Mouse (Mus musculus) thymus, postnatal 10 days (tissue): ENCODE data around the gene Gba.
"Not testable (repeated sequence)": the region's sequence is repeated elsewhere in the genome, so short reads cannot be mapped to it uniquely, and the experiment has no call there.

Experiments used
- DNase-seq, 2 experiments: peaks; one replicate each; pipeline ENCODE4 v3.0.0; 2021; ENCODE audit warnings: low spot score in 2 of 2

The Gba gene

GRCm38 (mm10) chr3:89202253-89203141 is at the start of gene Gba:
Gba (plus strand) TSS chr3:89202928.
- peak; percentile 75 to 86 for DNase-seq

- DNase-seq: no peak
Observed at GRCm38 (mm10) chr3:89156951-89157350, 45.8 kb upstream of the Gba start.

- no peak for DNase-seq
Observed at GRCm38 (mm10) chr3:89158651-89159050, 44.1 kb upstream of the Gba start.

GRCm38 (mm10) chr3:89159211-89159610 is 43.5 kb upstream of the Gba start:
- DNase-seq: no peak

- DNase-seq: peak; percentile 65 to 89
Observed at GRCm38 (mm10) chr3:89159616-89160344, 42.9 kb upstream of the Gba start, which contains the start of gene Hcn3. Hcn3 (minus strand) TSS chr3:89160196.

- not testable (repeated sequence) for DNase-seq
Observed at GRCm38 (mm10) chr3:89161207-89161606, 41.5 kb upstream of the Gba start.

GRCm38 (mm10) chr3:89161786-89162185 is 40.9 kb upstream of the Gba start:
- no peak for DNase-seq

GRCm38 (mm10) chr3:89163123-89163522 is 39.6 kb upstream of the Gba start:
- DNase-seq: no peak

- DNase-seq: peak in 1 of 2 experiments; percentile 15
Observed at GRCm38 (mm10) chr3:89163643-89164245, 39.0 kb upstream of the Gba start.

- DNase-seq: peak; percentile 93 to 95
Observed at GRCm38 (mm10) chr3:89164506-89165267, 38.0 kb upstream of the Gba start, which contains the start of gene Clk2. Clk2 (plus strand) TSS chr3:89164795.

- DNase-seq: no peak
Observed at GRCm38 (mm10) chr3:89165268-89165870, 37.4 kb upstream of the Gba start.

GRCm38 (mm10) chr3:89166945-89167344 is 35.8 kb upstream of the Gba start:
- no peak for DNase-seq

GRCm38 (mm10) chr3:89174844-89175243 is 27.9 kb upstream of the Gba start:
- DNase-seq: no peak

GRCm38 (mm10) chr3:89175544-89175943 is 27.2 kb upstream of the Gba start:
- no peak for DNase-seq

- no peak for DNase-seq
Observed at GRCm38 (mm10) chr3:89176421-89176820, 26.3 kb upstream of the Gba start.

GRCm38 (mm10) chr3:89177242-89178106 is 25.3 kb upstream of the Gba start, which contains the start of gene Scamp3:
Scamp3 (plus strand) TSS chr3:89177473.
- peak; percentile 76 to 82 for DNase-seq

GRCm38 (mm10) chr3:89178107-89178385 is 24.7 kb upstream of the Gba start:
- no peak for DNase-seq

GRCm38 (mm10) chr3:89179056-89179455 is 23.7 kb upstream of the Gba start:
- DNase-seq: no peak

- DNase-seq: no peak
Observed at GRCm38 (mm10) chr3:89181749-89182500, 20.8 kb upstream of the Gba start.
